Mouse (Mus musculus): ENCODE results near the gene Chgb. TPM values are rescaled to one million over a fixed set of nuclear protein-coding genes. Genes with fewer than 3 reads are reported as not detected.

Gene Chgb
- polyA plus RNA-seq, 2 experiments, result 0.09 TPM

- H3K9me3 ChIP-seq (ENCODE audit: control insufficient read depth, low read length), result no peaks in the 10 kb centered on the region
- H3K27me3 ChIP-seq (ENCODE audit: control insufficient read depth, insufficient read depth, low read length), result no peaks in the 10 kb centered on the region
- no peak overlapping the region for H3K4me2 ChIP-seq (ENCODE audit: low read depth)
- ATAC-seq (ENCODE audit: insufficient read depth), result no peak
- no peak overlapping the region for H3K27ac ChIP-seq
- H3K4me1 ChIP-seq (replicated peaks; ENCODE audit: control insufficient read depth in 2 of 2, insufficient read depth in 2 of 2, low read length in 1 of 2), result no peaks in the 10 kb centered on the region
- TF ChIP-seq EP300 (IDR thresholded peaks at IDR 0.05; ENCODE audit: low read depth) (no peak), CTCF (IDR thresholded peaks at IDR 0.05; ENCODE audit: low read depth) (no peak)
- 70% methylated on average over 5 of the region's 5 CpGs for WGBS (ENCODE audit: insufficient replicate concordance)
- DNase-seq (ENCODE audit: low read depth in 3 of 3, low spot score in 3 of 3), result no peak
- H3K36me3 ChIP-seq (replicated peaks; ENCODE audit: control insufficient read depth, insufficient read depth, low read depth), result no peaks in the 10 kb centered on the region
- H3K4me3 ChIP-seq (ENCODE audit: insufficient read depth in 1 of 2, low read depth in 2 of 2, low read length in 2 of 2), result no peak overlapping the region
- H3K9ac ChIP-seq (replicated peaks), result no peak overlapping the region
These were observed 36.2 kb upstream of the Chgb start for GRCm38 (mm10) chr2:132744866-132745265.

GRCm38 (mm10) chr2:132746108-132746507, 35.0 kb upstream of the Chgb start:
- Histone ChIP-seq H3K27me3 (ENCODE audit: control insufficient read depth, insufficient read depth, low read length) (no peaks in the 10 kb centered on the region), H3K4me1 (replicated peaks; ENCODE audit: control insufficient read depth in 2 of 2, insufficient read depth in 2 of 2, low read length in 1 of 2) (no peaks in the 10 kb centered on the region), H3K9ac (replicated peaks) (no peak overlapping the region), H3K9me3 (ENCODE audit: control insufficient read depth, low read length) (no peaks in the 10 kb centered on the region), H3K4me3 (ENCODE audit: insufficient read depth in 1 of 2, low read depth in 2 of 2, low read length in 2 of 2) (no peak overlapping the region), H3K36me3 (replicated peaks; ENCODE audit: control insufficient read depth, insufficient read depth, low read depth) (no peaks in the 10 kb centered on the region), H3K27ac (no peak overlapping the region), H3K4me2 (ENCODE audit: low read depth) (no peak overlapping the region)
- ATAC-seq (ENCODE audit: insufficient read depth) (no peak), DNase-seq (ENCODE audit: low read depth in 3 of 3, low spot score in 3 of 3) (no peak)
- TF ChIP-seq EP300 (IDR thresholded peaks at IDR 0.05; ENCODE audit: low read depth) (no peak), CTCF (IDR thresholded peaks at IDR 0.05; ENCODE audit: low read depth) (no peak)
- 58% methylated on average over 3 of the region's 3 CpGs for WGBS (ENCODE audit: insufficient replicate concordance)

- H3K27ac ChIP-seq, result no peak overlapping the region
- no peaks in the 10 kb centered on the region for H3K36me3 ChIP-seq (replicated peaks; ENCODE audit: control insufficient read depth, insufficient read depth, low read depth)
- no peak for DNase-seq (ENCODE audit: low read depth in 3 of 3, low spot score in 3 of 3)
- H3K9me3 ChIP-seq (ENCODE audit: control insufficient read depth, low read length), result no peaks in the 10 kb centered on the region
- H3K9ac ChIP-seq (replicated peaks), result no peak overlapping the region
- no peak for ATAC-seq (ENCODE audit: insufficient read depth)
- no peak overlapping the region for H3K4me2 ChIP-seq (ENCODE audit: low read depth)
- H3K4me3 ChIP-seq (ENCODE audit: insufficient read depth in 1 of 2, low read depth in 2 of 2, low read length in 2 of 2), result no peak overlapping the region
- H3K4me1 ChIP-seq (replicated peaks; ENCODE audit: control insufficient read depth in 2 of 2, insufficient read depth in 2 of 2, low read length in 1 of 2), result no peaks in the 10 kb centered on the region
- TF ChIP-seq EP300 (IDR thresholded peaks at IDR 0.05; ENCODE audit: low read depth), result no peak
- TF ChIP-seq CTCF (IDR thresholded peaks at IDR 0.05; ENCODE audit: low read depth), result no peak
- H3K27me3 ChIP-seq (ENCODE audit: control insufficient read depth, insufficient read depth, low read length), result no peaks in the 10 kb centered on the region
These were observed 30.4 kb upstream of the Chgb start for GRCm38 (mm10) chr2:132750726-132751125.

GRCm38 (mm10) chr2:132751141-132752066, 29.7 kb upstream of the Chgb start:
- WGBS (ENCODE audit: insufficient replicate concordance), result 66% methylated on average over 15 of the region's 15 CpGs
- no peak for DNase-seq (ENCODE audit: low read depth in 3 of 3, low spot score in 3 of 3)
- H3K9me3 ChIP-seq (ENCODE audit: control insufficient read depth, low read length), result no peaks in the 10 kb centered on the region
- H3K4me2 ChIP-seq (ENCODE audit: low read depth), result no peak overlapping the region
- H3K27ac ChIP-seq, result no peak overlapping the region
- no peaks in the 10 kb centered on the region for H3K27me3 ChIP-seq (ENCODE audit: control insufficient read depth, insufficient read depth, low read length)
- H3K4me3 ChIP-seq (ENCODE audit: insufficient read depth in 1 of 2, low read depth in 2 of 2, low read length in 2 of 2), result no peak overlapping the region
- no peaks in the 10 kb centered on the region for H3K36me3 ChIP-seq (replicated peaks; ENCODE audit: control insufficient read depth, insufficient read depth, low read depth)
- TF ChIP-seq EP300 (IDR thresholded peaks at IDR 0.05; ENCODE audit: low read depth), result no peak
- TF ChIP-seq CTCF (IDR thresholded peaks at IDR 0.05; ENCODE audit: low read depth), result no peak
- no peak for ATAC-seq (ENCODE audit: insufficient read depth)
- no peak overlapping the region for H3K9ac ChIP-seq (replicated peaks)
- H3K4me1 ChIP-seq (replicated peaks; ENCODE audit: control insufficient read depth in 2 of 2, insufficient read depth in 2 of 2, low read length in 1 of 2), result no peaks in the 10 kb centered on the region

- Histone ChIP-seq H3K9me3 (ENCODE audit: control insufficient read depth, low read length) (no peaks in the 10 kb centered on the region), H3K4me1 (replicated peaks; ENCODE audit: control insufficient read depth in 2 of 2, insufficient read depth in 2 of 2, low read length in 1 of 2) (no peaks in the 10 kb centered on the region), H3K36me3 (replicated peaks; ENCODE audit: control insufficient read depth, insufficient read depth, low read depth) (no peaks in the 10 kb centered on the region), H3K4me3 (ENCODE audit: insufficient read depth in 1 of 2, low read depth in 2 of 2, low read length in 2 of 2) (no peak overlapping the region), H3K27ac (no peak overlapping the region), H3K4me2 (ENCODE audit: low read depth) (no peak overlapping the region), H3K27me3 (ENCODE audit: control insufficient read depth, insufficient read depth, low read length) (no peaks in the 10 kb centered on the region), H3K9ac (replicated peaks) (no peak overlapping the region)
- WGBS (ENCODE audit: insufficient replicate concordance), result 50% methylated on average over 2 of the region's 2 CpGs
- ATAC-seq (ENCODE audit: insufficient read depth) (no peak), DNase-seq (ENCODE audit: low read depth in 3 of 3, low spot score in 3 of 3) (no peak)
- no peak for TF ChIP-seq EP300 (IDR thresholded peaks at IDR 0.05; ENCODE audit: low read depth)
- TF ChIP-seq CTCF (IDR thresholded peaks at IDR 0.05; ENCODE audit: low read depth), result no peak
These were observed 28.7 kb upstream of the Chgb start for GRCm38 (mm10) chr2:132752398-132752797.
